Mouse (Mus musculus) neural tube, embryonic 11.5 days (tissue): Measurements from ENCODE around the gene Map3k12. TPM values are rescaled to one million over a fixed set of nuclear protein-coding genes. Genes with fewer than 3 reads are reported as not detected.

Experiments used
- ATAC-seq: fragments of 200-750 bp; cut with Nextera tagmentation; 2 replicates; pipeline ENCODE4 v1.8.0; 2017; ENCODE audit warnings: moderate number of reproducible peaks, mild to moderate bottlenecking, moderate TSS enrichment, moderate library complexity; ENCODE audit not compliant: insufficient read depth, low FRiP score, low TSS enrichment
- DNase-seq: peaks from one replicate; pipeline ENCODE4 v3.0.0-alpha.2; 2015; ENCODE audit warnings: low spot score
- H3K27ac ChIP-seq: fragments of 300-500 bp; sonication (generic); 2 replicates; pipeline ENCODE4 v1.5.1; 2014; ENCODE audit warnings: low read depth, mild to moderate bottlenecking, low read length
- H3K27me3 ChIP-seq: fragments of 300-500 bp; sonication (generic); 2 replicates; pipeline ENCODE4 v1.6.1; 2014; ENCODE audit warnings: mild to moderate bottlenecking, low read length, mixed read lengths; ENCODE audit not compliant: control insufficient read depth, insufficient read depth
- H3K36me3 ChIP-seq: fragments of 300-500 bp; sonication (generic); 2 replicates; pipeline ENCODE4 v1.6.1; 2014; ENCODE audit warnings: mild to moderate bottlenecking, low read length, moderate library complexity, mixed read lengths; ENCODE audit not compliant: control insufficient read depth, insufficient read depth
- H3K4me1 ChIP-seq: fragments of 300-500 bp; sonication (generic); 2 replicates; pipeline ENCODE4 v1.6.1; 2014; ENCODE audit warnings: low read length, mixed read lengths; ENCODE audit not compliant: control insufficient read depth, insufficient read depth
- H3K4me2 ChIP-seq: fragments of 300-500 bp; sonication (generic); 2 replicates; pipeline ENCODE4 v1.6.1; 2014; ENCODE audit warnings: low read depth, mild to moderate bottlenecking, moderate library complexity
- H3K4me3 ChIP-seq: fragments of 300-500 bp; sonication (generic); 2 replicates; pipeline ENCODE4 v1.5.1; 2014; ENCODE audit warnings: low read depth, low read length
- H3K9ac ChIP-seq: fragments of 300-500 bp; sonication (generic); 2 replicates; pipeline ENCODE4 v1.6.1; 2014; ENCODE audit warnings: mild to moderate bottlenecking, low read length
- H3K9me3 ChIP-seq: fragments of 300-500 bp; sonication (generic); 2 replicates; pipeline ENCODE4 v1.6.1; 2016; ENCODE audit warnings: low read length; ENCODE audit not compliant: control insufficient read depth
- WGBS: fragments of 180-500 bp; shearing (Covaris S2); extraction: QIAGEN DNeasy Blood & Tissue Kit; methylation state at CpG from one replicate; pipeline ENCODE4 v1.1.7; 2014; 5-methylcytosine and 5-hydroxymethylcytosine counted together
- polyA plus RNA-seq: library from polyadenylated mRNA; unstranded; fragments of >200 nt; fragmentation: Nextera tagmentation; extraction: Ambion mirVana; gene quantifications from 2 replicates; pipeline ENCODE4 v1.2.1, GENCODE M21; 2014

Map3k12 gene
- polyA plus RNA-seq, 1 experiment from 2014 or later = 24.8 TPM

DNA sequence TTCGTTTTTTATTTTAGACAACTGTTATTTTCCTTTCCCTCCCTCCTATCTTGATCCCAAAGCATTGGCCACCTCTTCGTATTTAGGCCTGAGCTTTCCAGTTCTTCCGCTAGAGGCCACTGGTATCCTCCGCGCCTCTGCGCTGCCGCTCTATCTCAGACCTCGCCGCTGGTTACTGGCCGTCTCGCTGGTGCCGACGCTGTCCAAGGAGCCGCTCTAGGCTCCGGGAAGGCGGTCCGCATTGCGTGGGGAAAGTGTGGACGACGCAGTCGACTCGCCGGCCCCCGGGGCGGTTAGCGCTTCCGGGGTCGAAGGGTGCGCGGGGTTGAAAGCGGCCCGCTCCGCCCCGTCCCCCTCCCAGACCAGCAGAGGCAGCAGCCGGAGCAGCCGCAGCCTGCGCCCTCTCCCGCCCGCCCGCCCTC is 46.7 kb downstream of the Map3k12 start, which contains the start of gene Pcbp2:
TSS of gene Pcbp2 (plus strand) at position 357 of the 422 bp plus-strand sequence.
- DNase-seq = peak; percentile 98
- Histone ChIP-seq H3K27me3 (no peaks in the 10 kb centered on the region), H3K9me3 (no peaks in the 10 kb centered on the region), H3K36me3 (no peaks in the 10 kb centered on the region), H3K4me1 (peaks cover 13% of the 10 kb centered on the region), H3K4me2 (peak within 1 kb of the TSS; percentile 58), H3K4me3 (peak within 1 kb of the TSS; percentile 80), H3K9ac (peak within 1 kb of the TSS; percentile 98), H3K27ac (peak within 1 kb of the TSS; percentile 97)
- peak; percentile 96 for ATAC-seq
- WGBS = under 1% methylated on average over 35 of the region's 40 CpGs

DNA sequence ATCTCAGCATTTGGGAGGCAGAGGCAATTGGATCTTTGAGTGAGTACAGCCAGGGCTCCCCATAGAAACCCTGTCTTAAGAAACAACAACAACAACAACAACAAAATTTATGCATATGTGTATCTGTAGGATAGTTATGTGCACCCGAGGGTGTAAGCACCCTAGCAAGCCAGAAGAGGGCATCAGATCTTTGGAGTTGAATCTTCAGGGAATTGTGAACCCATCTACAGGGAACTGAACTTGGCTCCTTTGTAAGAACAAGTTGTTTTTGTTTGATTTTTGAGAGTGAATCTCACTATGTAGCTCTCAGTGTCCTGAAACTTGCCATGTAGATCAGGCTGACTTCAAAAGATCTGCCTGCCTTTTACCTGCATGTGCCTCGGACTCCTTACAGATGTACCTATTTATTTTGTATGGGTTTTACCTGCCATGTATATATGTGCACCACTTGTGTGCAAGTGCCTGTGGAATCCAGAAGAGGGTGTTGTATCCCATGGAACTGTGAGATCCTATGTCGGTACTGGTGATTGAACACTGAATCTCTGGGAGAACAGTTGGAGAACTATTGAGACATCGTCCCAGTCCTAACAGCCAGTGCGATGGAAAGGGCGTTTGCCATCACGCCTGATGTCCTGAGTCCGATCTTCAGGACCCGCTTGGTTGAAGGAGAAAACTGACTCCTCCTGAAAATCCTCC is 48.0 kb downstream of the Map3k12 start:
- no peak overlapping the region for H3K4me2 ChIP-seq
- peaks cover 13% of the 10 kb centered on the region for H3K4me1 ChIP-seq
- H3K27me3 ChIP-seq = no peaks in the 10 kb centered on the region
- ATAC-seq (no peak), DNase-seq (no peak)
- no peaks in the 10 kb centered on the region for H3K9me3 ChIP-seq
- 95% methylated on average over 9 of the region's 9 CpGs for WGBS
- H3K9ac ChIP-seq = no peak overlapping the region
- H3K27ac ChIP-seq = no peak overlapping the region
- no peak overlapping the region for H3K4me3 ChIP-seq
- H3K36me3 ChIP-seq = no peaks in the 10 kb centered on the region

DNA sequence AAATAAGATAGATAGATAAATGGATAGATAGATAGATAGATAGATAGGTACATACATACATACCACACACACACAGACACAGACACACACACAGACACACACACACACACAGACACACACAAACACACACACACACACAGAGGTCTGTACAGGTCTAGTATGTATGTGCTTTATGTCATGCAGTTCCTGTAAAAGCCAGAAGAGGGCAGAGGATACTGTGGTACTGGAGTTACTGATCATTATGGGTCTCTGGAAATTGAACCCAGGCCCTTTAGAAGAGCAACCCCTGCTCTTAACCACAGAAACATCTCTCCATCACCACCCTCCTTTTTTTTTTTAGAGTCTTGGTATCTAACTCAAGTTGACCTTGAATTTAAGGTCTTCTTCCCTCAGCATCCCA is 53.2 kb downstream of the Map3k12 start:
- H3K4me2 ChIP-seq = no peak overlapping the region
- no peak overlapping the region for H3K9ac ChIP-seq
- H3K4me3 ChIP-seq = no peak overlapping the region
- no peaks in the 10 kb centered on the region for H3K9me3 ChIP-seq
- no peaks in the 10 kb centered on the region for H3K27me3 ChIP-seq
- no peaks in the 10 kb centered on the region for H3K36me3 ChIP-seq
- H3K4me1 ChIP-seq = no peaks in the 10 kb centered on the region
- DNase-seq (no peak), ATAC-seq (no peak)
- H3K27ac ChIP-seq = no peak overlapping the region

DNA sequence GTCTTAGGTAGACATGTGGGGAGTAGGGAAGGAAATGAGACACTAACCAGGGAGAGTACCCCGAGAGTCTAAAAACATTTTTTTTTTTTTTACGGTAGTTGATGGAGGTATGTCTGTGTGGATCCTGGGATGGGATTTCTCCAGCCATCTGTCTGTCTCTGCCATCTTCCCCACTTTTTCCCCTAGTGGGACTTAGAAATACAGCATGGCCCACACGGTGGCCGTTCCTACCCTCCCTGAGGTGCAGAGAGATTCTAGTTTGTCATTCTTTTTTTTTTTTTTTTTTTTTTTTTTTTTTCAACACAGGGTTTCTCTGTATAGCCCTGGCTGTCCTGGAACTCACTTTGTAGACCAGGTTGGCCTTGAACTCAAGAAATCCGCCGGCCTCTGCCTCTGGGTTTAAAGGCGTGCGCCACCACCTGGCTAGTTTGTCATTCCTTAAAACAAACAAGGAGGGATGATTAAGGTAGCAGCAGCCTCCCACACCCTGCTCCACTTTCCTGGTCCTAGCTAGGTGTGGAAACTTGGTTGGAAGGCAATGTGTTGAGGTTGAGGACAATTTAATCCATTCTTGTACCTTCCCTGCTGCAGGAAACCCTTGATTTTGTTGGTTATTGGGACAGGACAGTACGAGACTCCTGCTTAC is 55.3 kb downstream of the Map3k12 start:
- Histone ChIP-seq H3K36me3 (no peaks in the 10 kb centered on the region), H3K27ac (no peak overlapping the region), H3K4me3 (no peak overlapping the region), H3K9me3 (no peaks in the 10 kb centered on the region), H3K27me3 (no peaks in the 10 kb centered on the region), H3K9ac (no peak overlapping the region), H3K4me1 (no peaks in the 10 kb centered on the region), H3K4me2 (no peak overlapping the region)
- ATAC-seq (no peak), DNase-seq (no peak)
- WGBS = 84% methylated on average over 9 of the region's 9 CpGs

DNA sequence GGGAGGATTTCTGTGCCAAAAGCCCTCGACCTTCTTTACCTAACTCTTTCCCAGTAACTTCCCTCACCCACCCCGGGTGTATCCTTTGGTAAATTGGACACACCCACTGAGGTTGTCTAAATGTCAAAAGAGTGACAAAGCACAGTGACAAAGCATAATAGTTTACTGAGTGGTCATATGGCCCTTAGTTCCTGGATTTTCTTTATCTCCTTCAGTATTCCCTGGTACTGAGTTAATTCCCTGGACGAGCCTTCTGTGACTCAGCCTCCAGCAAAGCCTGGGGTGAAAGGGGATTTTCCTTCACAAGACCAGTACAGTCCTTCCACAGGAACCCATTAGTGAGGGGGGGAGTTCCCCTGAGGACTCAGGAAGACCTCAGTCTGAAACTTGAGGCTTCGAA is 55.9 kb downstream of the Map3k12 start:
- DNase-seq (no peak), ATAC-seq (no peak)
- Histone ChIP-seq H3K36me3 (no peaks in the 10 kb centered on the region), H3K27ac (no peak overlapping the region), H3K9me3 (no peaks in the 10 kb centered on the region), H3K4me3 (no peak overlapping the region), H3K4me1 (no peaks in the 10 kb centered on the region), H3K9ac (no peak overlapping the region), H3K27me3 (no peaks in the 10 kb centered on the region), H3K4me2 (no peak overlapping the region)
- 75% methylated on average over 4 of the region's 4 CpGs for WGBS

DNA sequence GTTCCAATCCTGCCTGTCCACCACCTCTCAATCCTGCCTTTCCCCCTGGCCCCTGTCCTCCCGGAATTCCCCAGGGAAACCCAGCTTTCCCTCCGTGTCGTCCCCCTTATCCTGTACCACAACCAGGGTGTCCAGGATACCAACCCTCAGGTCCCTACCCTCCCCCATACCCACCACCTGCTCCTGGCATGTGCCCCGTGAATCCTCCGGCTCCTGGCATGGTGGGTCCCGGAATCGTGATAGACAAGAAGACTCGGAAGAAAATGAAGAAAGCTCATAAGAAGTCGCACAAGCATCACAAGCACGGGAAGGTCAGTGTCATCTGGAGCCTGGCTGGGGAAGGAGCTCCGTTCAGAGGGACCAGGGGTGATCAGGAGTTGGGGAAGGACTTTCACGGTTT is 56.5 kb downstream of the Map3k12 start:
- no peak for DNase-seq
- Histone ChIP-seq H3K36me3 (no peaks in the 10 kb centered on the region), H3K27me3 (no peaks in the 10 kb centered on the region), H3K4me3 (no peak overlapping the region), H3K9ac (no peak overlapping the region), H3K4me2 (no peak overlapping the region), H3K27ac (no peak overlapping the region), H3K9me3 (no peaks in the 10 kb centered on the region), H3K4me1 (no peaks in the 10 kb centered on the region)
- 80% methylated on average over 12 of the region's 12 CpGs for WGBS
- ATAC-seq = no peak

DNA sequence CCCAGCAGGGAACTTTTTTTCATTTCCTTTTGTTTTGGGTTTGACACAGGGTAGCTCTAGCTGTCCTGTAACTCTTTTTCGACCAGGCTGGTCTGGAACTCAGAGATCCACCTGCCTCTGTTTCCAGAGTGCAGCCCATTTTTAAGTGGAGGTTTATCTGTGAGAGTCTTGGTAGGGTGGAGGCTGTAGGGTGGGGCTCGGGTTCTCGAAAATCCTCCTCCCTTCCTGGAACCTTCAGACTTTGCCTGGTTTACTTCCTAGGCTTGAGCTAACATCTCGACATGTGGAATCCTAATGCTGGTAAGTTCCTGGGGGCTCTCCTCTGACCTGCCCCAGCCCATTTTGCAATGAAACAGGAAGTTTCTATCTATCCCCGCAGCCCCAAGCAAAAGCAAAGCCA is 57.0 kb downstream of the Map3k12 start:
- no peak overlapping the region for H3K9ac ChIP-seq
- DNase-seq (no peak), ATAC-seq (no peak)
- no peak overlapping the region for H3K4me2 ChIP-seq
- H3K36me3 ChIP-seq = no peaks in the 10 kb centered on the region
- no peak overlapping the region for H3K4me3 ChIP-seq
- WGBS = 69% methylated on average over 5 of the region's 5 CpGs
- H3K27ac ChIP-seq = no peak overlapping the region
- no peaks in the 10 kb centered on the region for H3K9me3 ChIP-seq
- H3K27me3 ChIP-seq = no peaks in the 10 kb centered on the region
- H3K4me1 ChIP-seq = no peaks in the 10 kb centered on the region

DNA sequence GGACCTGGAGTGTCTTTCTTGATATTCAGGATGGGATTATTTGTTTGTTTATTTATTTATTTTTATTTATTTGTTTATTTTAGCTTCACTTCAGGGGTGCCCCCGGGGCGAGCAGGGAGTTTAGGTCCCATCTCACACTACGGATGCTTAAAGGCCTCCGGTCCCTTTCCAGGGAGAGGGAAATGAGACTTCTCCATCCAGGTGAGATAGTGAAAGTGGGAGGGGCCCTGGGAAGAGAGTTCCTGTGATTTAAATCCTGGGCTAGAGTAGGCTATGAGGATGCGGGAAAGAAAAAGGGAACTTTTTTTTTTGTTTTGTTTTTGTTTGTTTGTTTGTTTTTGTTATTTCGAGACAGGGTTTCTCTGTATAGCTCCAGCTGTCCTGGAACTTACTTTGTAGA is 57.5 kb downstream of the Map3k12 start:
- peak overlapping the region; percentile 1; the same call in 1 of the 2 replicates for H3K9ac ChIP-seq
- H3K9me3 ChIP-seq = no peaks in the 10 kb centered on the region
- H3K4me3 ChIP-seq = peak overlapping the region; percentile 30
- no peaks in the 10 kb centered on the region for H3K36me3 ChIP-seq
- peak overlapping the region; percentile 41 for H3K4me2 ChIP-seq
- no peaks in the 10 kb centered on the region for H3K4me1 ChIP-seq
- H3K27ac ChIP-seq = no peak overlapping the region
- ATAC-seq = no peak
- 42% methylated on average over 6 of the region's 6 CpGs for WGBS
- no peak for DNase-seq
- no peaks in the 10 kb centered on the region for H3K27me3 ChIP-seq

DNA sequence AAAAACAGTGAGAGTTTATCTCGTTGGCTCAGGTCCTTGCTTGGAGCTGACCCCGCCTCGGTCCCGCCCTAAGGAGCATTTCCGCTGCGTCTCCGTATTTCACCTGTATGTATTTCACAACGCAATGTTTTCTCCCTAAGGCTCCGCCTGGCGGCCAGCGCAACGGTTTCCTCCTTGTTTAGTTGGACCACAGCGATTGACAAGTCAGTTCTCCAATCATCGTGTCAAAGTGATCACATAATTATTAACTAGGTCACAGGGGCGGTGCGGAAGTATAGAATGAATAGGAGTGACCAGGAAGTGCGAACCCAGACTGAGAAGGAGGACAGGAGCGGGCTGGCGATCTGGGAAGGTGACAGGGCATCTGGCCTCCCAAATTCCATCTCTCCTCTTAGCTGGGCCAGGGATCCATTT is 58.0 kb downstream of the Map3k12 start, which contains the start of gene Prr13:
TSS of gene Prr13 (plus strand) at position 125 of the 414 bp plus-strand sequence.
- ATAC-seq (peak; percentile 48; the same call in 1 of the 2 replicates), DNase-seq (peak; percentile 82)
- no peaks in the 10 kb centered on the region for H3K36me3 ChIP-seq
- no peaks in the 10 kb centered on the region for H3K27me3 ChIP-seq
- H3K4me3 ChIP-seq = peak within 1 kb of the TSS; percentile 30
- no peaks in the 10 kb centered on the region for H3K9me3 ChIP-seq
- H3K4me1 ChIP-seq = no peaks in the 10 kb centered on the region
- peak within 1 kb of the TSS; percentile 1; the same call in 1 of the 2 replicates for H3K9ac ChIP-seq
- peak within 1 kb of the TSS; percentile 41 for H3K4me2 ChIP-seq
- WGBS = under 1% methylated on average over 19 of the region's 19 CpGs
- no peak within 1 kb of the TSS for H3K27ac ChIP-seq
